Mouse (Mus musculus) gastrocnemius, adult 18-20 months (tissue): ENCODE measurements around the gene Cyp3a13. TPM values are rescaled to one million over a fixed set of nuclear protein-coding genes. Genes with fewer than 3 reads are reported as not detected.
"Not testable (repeated sequence)": the region's sequence is repeated elsewhere in the genome, so short reads cannot be mapped to it uniquely, and the experiment has no call there.

Experiments
- DNase-seq: peaks from one replicate; pipeline ENCODE4 v3.0.0; 2021; ENCODE audit warnings: low spot score
- long read RNA-seq, 2 experiments: library from polyadenylated mRNA; stranded (forward); transcript quantifications; one replicate each; pipeline ENCODE4 v2.0.0; 2021
- total RNA-seq, 2 experiments: library from RNA; stranded (reverse); gene quantifications; 2 replicates each; pipeline ENCODE4 v1.2.3; 2021

Cyp3a13 gene
- total RNA-seq = under 1 TPM in 1 of 2 experiments, not detected in 1; 0.14 TPM
- long read RNA-seq, experiment 1 = 0 reads
- long read RNA-seq, experiment 2 = 0 reads

- peak; percentile 4 for DNase-seq
These were observed at the start of gene Cyp3a13 for GRCm38 (mm10) chr5:137921532-137921931. Gene Cyp3a13, minus strand, starts transcription at chr5:137921619.

- DNase-seq = no peak
These were observed 45.1 kb upstream of the Cyp3a13 start for GRCm38 (mm10) chr5:137966492-137966891.

GRCm38 (mm10) chr5:137962945-137963344 lies 41.5 kb upstream of the Cyp3a13 start, which contains the start of gene Gjc3:
Gene Gjc3, minus strand, starts transcription at chr5:137963098.
- no peak for DNase-seq

- DNase-seq = no peak
These were observed 35.0 kb upstream of the Cyp3a13 start for GRCm38 (mm10) chr5:137956404-137956803.

GRCm38 (mm10) chr5:137951218-137951617 lies 29.8 kb upstream of the Cyp3a13 start:
- no peak for DNase-seq

GRCm38 (mm10) chr5:137947303-137947702 lies 25.9 kb upstream of the Cyp3a13 start:
- DNase-seq = no peak

- no peak for DNase-seq
These were observed 21.7 kb upstream of the Cyp3a13 start for GRCm38 (mm10) chr5:137943133-137943532.

GRCm38 (mm10) chr5:137940948-137941347 lies 19.5 kb upstream of the Cyp3a13 start:
- no peak for DNase-seq

GRCm38 (mm10) chr5:137937238-137937637 lies 15.8 kb upstream of the Cyp3a13 start:
- no peak for DNase-seq

GRCm38 (mm10) chr5:137936486-137936885 lies 15.1 kb upstream of the Cyp3a13 start:
- no peak for DNase-seq

GRCm38 (mm10) chr5:137933934-137934333 lies 12.5 kb upstream of the Cyp3a13 start:
- DNase-seq = not testable (repeated sequence)

- no peak for DNase-seq
These were observed 7.0 kb upstream of the Cyp3a13 start for GRCm38 (mm10) chr5:137928439-137928838.

GRCm38 (mm10) chr5:137922171-137922570 lies 752 bp upstream of the Cyp3a13 start:
- DNase-seq = no peak

GRCm38 (mm10) chr5:137915550-137915949 lies 5.9 kb downstream of the Cyp3a13 start:
- no peak for DNase-seq

- DNase-seq = no peak
These were observed 6.9 kb downstream of the Cyp3a13 start for GRCm38 (mm10) chr5:137914508-137914907.

- DNase-seq = no peak
These were observed 11.7 kb downstream of the Cyp3a13 start for GRCm38 (mm10) chr5:137909564-137910262.

- DNase-seq = no peak
These were observed 23.6 kb downstream of the Cyp3a13 start for GRCm38 (mm10) chr5:137897812-137898211.

- DNase-seq = no peak
These were observed 28.5 kb downstream of the Cyp3a13 start for GRCm38 (mm10) chr5:137892954-137893353.

- no peak for DNase-seq
These were observed 33.8 kb downstream of the Cyp3a13 start for GRCm38 (mm10) chr5:137887666-137888065.

GRCm38 (mm10) chr5:137885894-137886293 lies 35.5 kb downstream of the Cyp3a13 start:
- peak; percentile 12 for DNase-seq

- no peak for DNase-seq
These were observed 38.1 kb downstream of the Cyp3a13 start for GRCm38 (mm10) chr5:137883345-137883744.

- no peak for DNase-seq
These were observed 38.5 kb downstream of the Cyp3a13 start for GRCm38 (mm10) chr5:137882922-137883321.

- no peak for DNase-seq
These were observed 43.6 kb downstream of the Cyp3a13 start for GRCm38 (mm10) chr5:137877860-137878259.
